Mouse (Mus musculus) limb, embryonic 14.5 days (tissue): ENCODE measurements around the gene Dock1. TPM values are rescaled to one million over a fixed set of nuclear protein-coding genes. Genes with fewer than 3 reads are reported as not detected.

Experiments used
- ATAC-seq: fragments of 200-750 bp; cut with Nextera tagmentation; 2 replicates; pipeline ENCODE4 v1.8.0; 2017; ENCODE audit warnings: low read depth, moderate number of reproducible peaks, moderate TSS enrichment; ENCODE audit not compliant: low FRiP score
- DNase-seq: peaks from one replicate; pipeline ENCODE4 v3.0.0-alpha.2; 2015; ENCODE audit warnings: low spot score
- H3K27ac ChIP-seq: fragments of 300-500 bp; sonication (generic); replicated peaks from 2 replicates; pipeline ENCODE4 v1.5.1; 2014; ENCODE audit warnings: low read depth, mild to moderate bottlenecking, low read length, moderate library complexity, mixed read lengths
- H3K27me3 ChIP-seq: fragments of 300-500 bp; sonication (generic); 2 replicates; pipeline ENCODE4 v1.6.1; 2014; ENCODE audit warnings: low read length, mixed read lengths; ENCODE audit not compliant: control insufficient read depth, insufficient read depth
- H3K36me3 ChIP-seq: fragments of 300-500 bp; sonication (generic); 2 replicates; pipeline ENCODE4 v1.6.1; 2014; ENCODE audit warnings: mild to moderate bottlenecking, low read length, moderate library complexity, mixed read lengths; ENCODE audit not compliant: control insufficient read depth, insufficient read depth
- H3K4me1 ChIP-seq: fragments of 300-500 bp; sonication (generic); 2 replicates; pipeline ENCODE4 v1.6.1; 2014; ENCODE audit warnings: antibody characterized with exemption, low read length, mixed read lengths; ENCODE audit not compliant: control insufficient read depth, insufficient read depth
- H3K4me2 ChIP-seq: fragments of 300-500 bp; sonication (generic); replicated peaks from 2 replicates; pipeline ENCODE4 v1.6.1; 2014; ENCODE audit warnings: low read depth, mild to moderate bottlenecking, low read length, moderate library complexity; ENCODE audit not compliant: severe bottlenecking
- H3K4me3 ChIP-seq: fragments of 300-500 bp; sonication (generic); replicated peaks from 2 replicates; pipeline ENCODE4 v1.5.1; 2014; ENCODE audit warnings: low read length
- H3K9ac ChIP-seq: fragments of 300-500 bp; sonication (generic); 2 replicates; pipeline ENCODE4 v1.6.1; 2014; ENCODE audit warnings: mild to moderate bottlenecking, low read depth, low read length, moderate library complexity; ENCODE audit not compliant: severe bottlenecking
- H3K9me3 ChIP-seq: fragments of 300-500 bp; sonication (generic); 2 replicates; pipeline ENCODE4 v1.6.1; 2016; ENCODE audit warnings: low read length; ENCODE audit not compliant: control insufficient read depth
- POLR2A ChIP-seq: fragments of 200-500 bp; IDR thresholded peaks from 2 replicates; pipeline ENCODE4 v1.8.0; 2012; ENCODE audit warnings: inconsistent platforms, mild to moderate bottlenecking, moderate library complexity, borderline replicate concordance; ENCODE audit not compliant: insufficient read depth, insufficient read length; ENCODE audit errors: extremely low read depth
- WGBS: fragments of 180-500 bp; shearing (Covaris S2); extraction: QIAGEN DNeasy Blood & Tissue Kit; methylation state at CpG from one replicate; pipeline ENCODE4 v1.1.7; 2014; 5-methylcytosine and 5-hydroxymethylcytosine counted together
- polyA plus RNA-seq, 2 experiments: library from polyadenylated mRNA; depleted of rRNA in 1 of 2; stranded (reverse) in 1 of 2; unstranded in 1 of 2; fragments of >200 nt; fragmentation: Nextera tagmentation in 1 of 2; extraction: Ambion mirVana in 1 of 2; gene quantifications; 2 replicates each; pipeline versions ENCODE4 v1.2.1 to v1.2.3; 2012 to 2014

The Dock1 gene
- polyA plus RNA-seq, 2 experiments: 35.7 to 40.0 TPM

GRCm38 (mm10) chr7:135059562-135059961 is 389.1 kb downstream of the Dock1 start:
- 89% methylated on average over 3 of the region's 3 CpGs for WGBS
- DNase-seq (no peak), ATAC-seq (no peak)
- no peak for TF ChIP-seq POLR2A
- no peaks in the 10 kb centered on the region for H3K36me3 ChIP-seq
- no peaks in the 10 kb centered on the region for H3K27me3 ChIP-seq
- H3K9me3 ChIP-seq: peaks cover 12% of the 10 kb centered on the region; the same call in 1 of the 2 replicates
- H3K4me2 ChIP-seq: no peak overlapping the region
- no peak overlapping the region for H3K9ac ChIP-seq
- no peak overlapping the region for H3K4me3 ChIP-seq
- no peaks in the 10 kb centered on the region for H3K4me1 ChIP-seq
- no peak overlapping the region for H3K27ac ChIP-seq

GRCm38 (mm10) chr7:135063886-135064285 is 393.4 kb downstream of the Dock1 start:
- Histone ChIP-seq H3K27ac (no peak overlapping the region), H3K4me3 (no peak overlapping the region), H3K9ac (no peak overlapping the region), H3K9me3 (peaks cover 12% of the 10 kb centered on the region; the same call in 1 of the 2 replicates), H3K4me2 (no peak overlapping the region), H3K27me3 (no peaks in the 10 kb centered on the region), H3K4me1 (no peaks in the 10 kb centered on the region), H3K36me3 (no peaks in the 10 kb centered on the region)
- no peak for ATAC-seq
- no peak for DNase-seq
- WGBS: 73% methylated on average over 5 of the region's 5 CpGs
- no peak for TF ChIP-seq POLR2A

GRCm38 (mm10) chr7:135065301-135065700 is 394.8 kb downstream of the Dock1 start:
- ATAC-seq (no peak), DNase-seq (no peak)
- 72% methylated on average over 5 of the region's 5 CpGs for WGBS
- Histone ChIP-seq H3K4me1 (no peaks in the 10 kb centered on the region), H3K4me2 (no peak overlapping the region), H3K4me3 (no peak overlapping the region), H3K36me3 (no peaks in the 10 kb centered on the region), H3K27me3 (no peaks in the 10 kb centered on the region), H3K9ac (no peak overlapping the region), H3K27ac (no peak overlapping the region), H3K9me3 (peaks cover 8% of the 10 kb centered on the region; the same call in 1 of the 2 replicates)
- no peak for TF ChIP-seq POLR2A

- Histone ChIP-seq H3K4me3 (no peak overlapping the region), H3K27me3 (no peaks in the 10 kb centered on the region), H3K4me1 (no peaks in the 10 kb centered on the region), H3K9me3 (no peaks in the 10 kb centered on the region), H3K27ac (no peak overlapping the region), H3K9ac (no peak overlapping the region), H3K4me2 (no peak overlapping the region), H3K36me3 (no peaks in the 10 kb centered on the region)
- no peak for DNase-seq
- WGBS: 86% methylated on average over 3 of the region's 3 CpGs
- TF ChIP-seq POLR2A: no peak
- ATAC-seq: no peak
Measured at GRCm38 (mm10) chr7:135068887-135069286, 398.4 kb downstream of the Dock1 start.

DNA sequence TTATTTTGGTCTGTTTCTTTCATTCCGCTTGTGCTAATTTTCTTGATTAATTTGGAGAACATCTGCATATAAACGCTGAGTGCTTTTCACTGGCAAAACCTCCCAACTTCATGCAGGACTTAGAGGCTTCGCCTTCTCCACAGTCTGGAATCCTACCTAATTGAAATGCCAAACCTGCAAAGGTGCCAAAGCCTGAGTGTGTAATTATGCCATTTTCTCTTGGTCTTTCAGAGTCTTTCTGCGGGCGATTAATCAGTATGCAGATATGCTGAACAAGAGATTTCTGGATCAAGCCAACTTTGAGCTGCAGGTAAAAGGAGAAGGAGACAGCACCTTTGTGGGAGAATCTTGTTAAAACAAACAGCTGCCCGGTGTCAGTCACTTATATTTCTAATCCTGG is 406.4 kb downstream of the Dock1 start:
- H3K27ac ChIP-seq: no peak overlapping the region
- no peak overlapping the region for H3K9ac ChIP-seq
- no peak for TF ChIP-seq POLR2A
- H3K4me1 ChIP-seq: no peaks in the 10 kb centered on the region
- ATAC-seq (no peak), DNase-seq (no peak)
- H3K4me2 ChIP-seq: no peak overlapping the region
- no peaks in the 10 kb centered on the region for H3K9me3 ChIP-seq
- no peak overlapping the region for H3K4me3 ChIP-seq
- H3K27me3 ChIP-seq: no peaks in the 10 kb centered on the region
- H3K36me3 ChIP-seq: peaks cover 3% of the 10 kb centered on the region; the same call in 1 of the 2 replicates
- 88% methylated on average over 6 of the region's 6 CpGs for WGBS

- Histone ChIP-seq H3K36me3 (peaks cover 6% of the 10 kb centered on the region; the same call in 1 of the 2 replicates), H3K9me3 (no peaks in the 10 kb centered on the region), H3K4me1 (no peaks in the 10 kb centered on the region), H3K9ac (no peak overlapping the region), H3K27me3 (no peaks in the 10 kb centered on the region), H3K27ac (no peak overlapping the region), H3K4me2 (no peak overlapping the region), H3K4me3 (no peak overlapping the region)
- ATAC-seq: no peak
- WGBS: 58% methylated on average over 6 of the region's 6 CpGs
- DNase-seq: no peak
- no peak for TF ChIP-seq POLR2A
Measured at GRCm38 (mm10) chr7:135077340-135077739, 406.9 kb downstream of the Dock1 start.
